Mouse (Mus musculus) neural tube, embryonic 11.5 days (tissue): ENCODE data around the gene Lamtor4. TPM values are rescaled to one million over a fixed set of nuclear protein-coding genes. Genes with fewer than 3 reads are reported as not detected.

ENCODE experiments used
- ATAC-seq: fragments of 200-750 bp; cut with Nextera tagmentation; 2 replicates; pipeline ENCODE4 v1.8.0; 2017; ENCODE audit warnings: moderate number of reproducible peaks, mild to moderate bottlenecking, moderate TSS enrichment, moderate library complexity; ENCODE audit not compliant: insufficient read depth, low FRiP score, low TSS enrichment
- DNase-seq: peaks from one replicate; pipeline ENCODE4 v3.0.0-alpha.2; 2015; ENCODE audit warnings: low spot score
- H3K27ac ChIP-seq: fragments of 300-500 bp; sonication (generic); 2 replicates; pipeline ENCODE4 v1.5.1; 2014; ENCODE audit warnings: low read depth, mild to moderate bottlenecking, low read length
- H3K27me3 ChIP-seq: fragments of 300-500 bp; sonication (generic); 2 replicates; pipeline ENCODE4 v1.6.1; 2014; ENCODE audit warnings: mild to moderate bottlenecking, low read length, mixed read lengths; ENCODE audit not compliant: control insufficient read depth, insufficient read depth
- H3K36me3 ChIP-seq: fragments of 300-500 bp; sonication (generic); 2 replicates; pipeline ENCODE4 v1.6.1; 2014; ENCODE audit warnings: mild to moderate bottlenecking, low read length, moderate library complexity, mixed read lengths; ENCODE audit not compliant: control insufficient read depth, insufficient read depth
- H3K4me1 ChIP-seq: fragments of 300-500 bp; sonication (generic); 2 replicates; pipeline ENCODE4 v1.6.1; 2014; ENCODE audit warnings: low read length, mixed read lengths; ENCODE audit not compliant: control insufficient read depth, insufficient read depth
- H3K4me2 ChIP-seq: fragments of 300-500 bp; sonication (generic); 2 replicates; pipeline ENCODE4 v1.6.1; 2014; ENCODE audit warnings: low read depth, mild to moderate bottlenecking, moderate library complexity
- H3K4me3 ChIP-seq: fragments of 300-500 bp; sonication (generic); 2 replicates; pipeline ENCODE4 v1.5.1; 2014; ENCODE audit warnings: low read depth, low read length
- H3K9ac ChIP-seq: fragments of 300-500 bp; sonication (generic); 2 replicates; pipeline ENCODE4 v1.6.1; 2014; ENCODE audit warnings: mild to moderate bottlenecking, low read length
- H3K9me3 ChIP-seq: fragments of 300-500 bp; sonication (generic); 2 replicates; pipeline ENCODE4 v1.6.1; 2016; ENCODE audit warnings: low read length; ENCODE audit not compliant: control insufficient read depth
- WGBS: fragments of 180-500 bp; shearing (Covaris S2); extraction: QIAGEN DNeasy Blood & Tissue Kit; methylation state at CpG from one replicate; pipeline ENCODE4 v1.1.7; 2014; 5-methylcytosine and 5-hydroxymethylcytosine counted together
- polyA plus RNA-seq: library from polyadenylated mRNA; unstranded; fragments of >200 nt; fragmentation: Nextera tagmentation; extraction: Ambion mirVana; gene quantifications from 2 replicates; pipeline ENCODE4 v1.2.1, GENCODE M21; 2014

Gene Lamtor4
- polyA plus RNA-seq, 1 experiment from 2014 or later, result 53.5 TPM

DNA sequence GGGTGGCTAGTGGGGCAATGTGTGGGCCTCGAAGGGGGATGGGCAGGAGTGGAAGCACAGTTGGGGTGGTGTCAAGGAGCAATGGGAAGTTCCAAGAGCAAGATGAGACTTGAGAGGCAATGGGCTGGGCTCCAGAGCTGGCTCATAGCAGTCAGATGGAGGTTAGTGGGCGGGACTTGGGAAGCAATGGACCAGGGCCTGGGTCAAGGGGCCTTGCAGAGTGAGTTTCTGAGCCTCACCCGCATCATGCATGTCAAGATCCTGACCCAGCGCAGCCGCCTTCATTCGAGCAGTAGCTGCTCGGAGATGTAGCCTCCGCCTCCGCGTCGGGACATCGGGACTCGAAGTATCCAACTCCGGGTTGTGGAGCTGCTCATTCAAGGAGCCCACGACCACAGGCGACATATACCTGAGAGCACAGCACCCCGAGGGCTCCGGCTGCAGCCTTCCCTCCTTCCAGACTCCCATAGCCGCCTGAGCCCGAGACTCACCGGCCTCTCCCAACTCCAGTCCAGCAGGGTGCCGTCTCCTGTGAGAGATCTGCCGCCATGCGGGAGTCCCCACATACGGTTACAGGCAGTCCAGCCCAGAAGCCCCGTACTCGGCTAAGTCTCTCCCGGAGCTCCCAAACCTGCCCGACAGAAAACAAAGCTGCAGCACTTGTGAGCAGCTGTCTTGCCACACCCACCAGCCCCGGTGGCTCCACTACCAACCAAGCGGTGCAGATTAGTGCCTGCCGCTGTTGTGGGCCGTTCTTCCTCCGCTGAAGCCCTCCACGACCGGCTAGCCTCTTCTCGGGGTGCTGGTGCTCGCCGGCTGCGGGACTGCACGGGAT lies 20.2 kb downstream of the Lamtor4 start:
- H3K9ac ChIP-seq, result peak overlapping the region; percentile 45
- peak overlapping the region; percentile 29 for H3K4me3 ChIP-seq
- peak overlapping the region; percentile 58 for H3K4me2 ChIP-seq
- no peaks in the 10 kb centered on the region for H3K9me3 ChIP-seq
- WGBS, result 18% methylated on average over 41 of the region's 41 CpGs
- DNase-seq, result peak; percentile 42
- no peaks in the 10 kb centered on the region for H3K27me3 ChIP-seq
- peaks cover 39% of the 10 kb centered on the region for H3K4me1 ChIP-seq
- ATAC-seq, result no peak
- H3K27ac ChIP-seq, result peak overlapping the region; percentile 20; the same call in 1 of the 2 replicates
- H3K36me3 ChIP-seq, result peaks cover 4% of the 10 kb centered on the region

- no peak for DNase-seq
- H3K27me3 ChIP-seq, result no peaks in the 10 kb centered on the region
- ATAC-seq, result no peak
- WGBS, result 88% methylated on average over 7 of the region's 7 CpGs
- H3K27ac ChIP-seq, result peak overlapping the region; percentile 39; the same call in 1 of the 2 replicates
- H3K4me2 ChIP-seq, result peak overlapping the region; percentile 54
- H3K9ac ChIP-seq, result no peak overlapping the region
- H3K4me1 ChIP-seq, result peaks cover 36% of the 10 kb centered on the region
- no peaks in the 10 kb centered on the region for H3K9me3 ChIP-seq
- H3K36me3 ChIP-seq, result peaks cover 4% of the 10 kb centered on the region
- peak overlapping the region; percentile 67 for H3K4me3 ChIP-seq
These were observed 22.7 kb downstream of the Lamtor4 start for GRCm38 (mm10) chr5:138277994-138278393.

DNA sequence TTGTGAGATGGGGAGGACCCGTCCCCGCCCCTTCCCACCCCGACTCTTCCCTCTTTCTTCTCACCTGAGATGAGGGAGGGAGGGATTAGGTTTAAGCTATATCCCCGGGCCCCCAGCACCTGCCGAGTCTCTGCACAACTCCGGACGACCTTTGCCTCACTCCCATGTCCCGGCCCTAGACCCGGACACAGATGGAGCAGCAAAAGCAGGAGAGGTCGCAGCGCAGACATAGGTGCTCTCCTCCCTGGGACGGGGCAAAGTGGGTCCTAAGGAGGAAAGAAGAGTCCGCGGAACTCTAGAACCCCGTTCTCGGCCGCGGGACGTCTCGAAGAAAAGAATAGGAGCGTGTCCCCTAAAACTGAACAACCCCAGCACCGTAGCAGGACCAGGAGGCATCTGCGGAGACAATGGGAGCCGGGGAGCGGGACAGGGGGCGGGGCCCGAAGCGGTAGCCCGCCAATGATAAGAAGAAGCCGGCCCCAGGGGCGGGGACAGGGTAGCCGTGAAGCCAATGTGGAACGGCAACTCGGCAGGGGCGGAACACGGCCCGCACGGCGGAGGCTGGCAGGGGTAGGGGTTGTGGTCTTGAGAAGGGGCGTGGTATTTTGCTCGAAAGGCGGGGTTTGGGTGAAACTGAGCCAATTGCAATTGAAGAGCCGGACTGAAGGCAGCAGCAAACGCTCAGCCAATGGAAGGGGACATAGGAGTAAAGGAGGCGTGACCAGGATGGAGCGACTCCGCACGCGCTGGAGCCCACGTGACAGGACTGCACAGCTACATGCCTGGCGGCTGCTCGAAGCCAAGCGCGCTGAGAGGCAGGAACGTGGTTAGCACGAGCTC lies 24.5 kb downstream of the Lamtor4 start, which contains the start of the genes Gm43720, Gpc2 and Stag3:
Gm43720 (minus strand) TSS at position 374 of the 840 bp plus-strand sequence.
Gpc2 (minus strand) TSS at position 421 of the 840 bp plus-strand sequence.
Stag3 (plus strand) TSS at position 656 of the 840 bp plus-strand sequence.
- peak within 1 kb of the TSS; percentile 77 for H3K9ac ChIP-seq
- DNase-seq (peak; percentile 99), ATAC-seq (peak; percentile 98)
- peak within 1 kb of the TSS; percentile 54 for H3K4me2 ChIP-seq
- WGBS, result under 1% methylated on average over 52 of the region's 56 CpGs
- H3K4me3 ChIP-seq, result peak within 1 kb of the TSS; percentile 67
- no peaks in the 10 kb centered on the region for H3K9me3 ChIP-seq
- H3K27ac ChIP-seq, result peak within 1 kb of the TSS; percentile 63; the same call in 1 of the 2 replicates
- peaks cover 35% of the 10 kb centered on the region for H3K4me1 ChIP-seq
- H3K36me3 ChIP-seq, result peaks cover 4% of the 10 kb centered on the region
- no peaks in the 10 kb centered on the region for H3K27me3 ChIP-seq

GRCm38 (mm10) chr5:138280425-138280768 lies 25.1 kb downstream of the Lamtor4 start:
- H3K27ac ChIP-seq, result no peak overlapping the region
- ATAC-seq (no peak), DNase-seq (no peak)
- H3K9ac ChIP-seq, result no peak overlapping the region
- peak overlapping the region; percentile 67; the same call in 1 of the 2 replicates for H3K4me3 ChIP-seq
- 24% methylated on average over 26 of the region's 26 CpGs for WGBS
- no peaks in the 10 kb centered on the region for H3K27me3 ChIP-seq
- peaks cover 4% of the 10 kb centered on the region for H3K36me3 ChIP-seq
- H3K4me1 ChIP-seq, result peaks cover 30% of the 10 kb centered on the region
- no peaks in the 10 kb centered on the region for H3K9me3 ChIP-seq
- H3K4me2 ChIP-seq, result no peak overlapping the region

GRCm38 (mm10) chr5:138280829-138281228 lies 25.5 kb downstream of the Lamtor4 start:
- DNase-seq (no peak), ATAC-seq (no peak)
- H3K4me2 ChIP-seq, result no peak overlapping the region
- H3K27me3 ChIP-seq, result no peaks in the 10 kb centered on the region
- no peak overlapping the region for H3K9ac ChIP-seq
- H3K27ac ChIP-seq, result no peak overlapping the region
- peaks cover 28% of the 10 kb centered on the region for H3K4me1 ChIP-seq
- 95% methylated on average over 15 of the region's 15 CpGs for WGBS
- H3K9me3 ChIP-seq, result no peaks in the 10 kb centered on the region
- H3K36me3 ChIP-seq, result peaks cover 4% of the 10 kb centered on the region
- no peak overlapping the region for H3K4me3 ChIP-seq

GRCm38 (mm10) chr5:138281798-138282197 lies 26.5 kb downstream of the Lamtor4 start:
- H3K27me3 ChIP-seq, result no peaks in the 10 kb centered on the region
- no peak overlapping the region for H3K9ac ChIP-seq
- H3K4me1 ChIP-seq, result peaks cover 20% of the 10 kb centered on the region
- H3K9me3 ChIP-seq, result no peaks in the 10 kb centered on the region
- ATAC-seq (no peak), DNase-seq (no peak)
- peaks cover 2% of the 10 kb centered on the region for H3K36me3 ChIP-seq
- H3K27ac ChIP-seq, result no peak overlapping the region
- no peak overlapping the region for H3K4me2 ChIP-seq
- WGBS, result 76% methylated on average over 2 of the region's 2 CpGs
- no peak overlapping the region for H3K4me3 ChIP-seq

DNA sequence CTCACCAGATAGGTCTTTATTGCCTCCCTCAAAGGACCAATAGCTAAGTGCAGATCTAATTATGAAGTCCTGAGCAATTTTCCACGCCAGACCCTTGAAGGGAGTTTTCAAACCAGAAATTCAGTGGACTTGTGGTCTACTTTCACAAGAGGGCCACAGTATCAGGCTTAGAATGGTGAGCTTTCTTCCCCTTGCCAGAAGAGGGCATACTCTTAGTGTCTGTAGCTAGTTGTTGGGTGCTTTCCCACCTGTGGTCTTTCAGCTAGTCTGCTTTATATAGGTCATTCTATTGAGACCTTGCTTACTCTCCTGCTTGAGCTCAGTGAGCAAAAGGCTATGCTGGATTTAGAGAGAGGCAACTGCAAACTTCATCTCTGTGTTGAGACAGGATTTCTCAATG lies 28.3 kb downstream of the Lamtor4 start:
- no peak overlapping the region for H3K4me3 ChIP-seq
- H3K4me2 ChIP-seq, result no peak overlapping the region
- H3K4me1 ChIP-seq, result peaks cover 3% of the 10 kb centered on the region; the same call in 1 of the 2 replicates
- DNase-seq (no peak), ATAC-seq (no peak)
- H3K36me3 ChIP-seq, result no peaks in the 10 kb centered on the region
- H3K27me3 ChIP-seq, result no peaks in the 10 kb centered on the region
- H3K9ac ChIP-seq, result no peak overlapping the region
- H3K27ac ChIP-seq, result no peak overlapping the region
- no peaks in the 10 kb centered on the region for H3K9me3 ChIP-seq
- 65% methylated on average over 1 of the region's 1 CpGs for WGBS

GRCm38 (mm10) chr5:138287861-138288260 lies 32.6 kb downstream of the Lamtor4 start:
- ATAC-seq (no peak), DNase-seq (no peak)
- H3K27ac ChIP-seq, result no peak overlapping the region
- no peaks in the 10 kb centered on the region for H3K9me3 ChIP-seq
- H3K27me3 ChIP-seq, result no peaks in the 10 kb centered on the region
- H3K4me1 ChIP-seq, result no peaks in the 10 kb centered on the region
- no peak overlapping the region for H3K9ac ChIP-seq
- H3K4me3 ChIP-seq, result no peak overlapping the region
- no peak overlapping the region for H3K4me2 ChIP-seq
- 75% methylated on average over 3 of the region's 3 CpGs for WGBS
- no peaks in the 10 kb centered on the region for H3K36me3 ChIP-seq
